Mouse (Mus musculus) lung, postnatal 0 days (tissue): ENCODE data around the gene 6430550D23Rik. TPM values are rescaled to one million over a fixed set of nuclear protein-coding genes. Genes with fewer than 3 reads are reported as not detected.
"Not testable (repeated sequence)": the region's sequence is repeated elsewhere in the genome, so short reads cannot be mapped to it uniquely, and the experiment has no call there.

Experiments used
- ATAC-seq: fragments of 200-750 bp; cut with Nextera tagmentation; 2 replicates; pipeline ENCODE4 v1.8.0; 2017; ENCODE audit warnings: moderate library complexity
- DNase-seq: peaks from one replicate; pipeline ENCODE4 v3.0.0-alpha.2; 2016; ENCODE audit warnings: low spot score
- H3K27ac ChIP-seq: fragments of 300-500 bp; sonication (generic); 2 replicates; pipeline ENCODE4 v1.5.1; 2014; ENCODE audit warnings: antibody characterized with exemption, mild to moderate bottlenecking, low read length, mixed read lengths
- H3K27me3 ChIP-seq: fragments of 300-500 bp; sonication (generic); replicated peaks from 2 replicates; pipeline ENCODE4 v1.6.1; 2014; ENCODE audit warnings: low read length, mixed read lengths; ENCODE audit not compliant: insufficient read depth
- H3K36me3 ChIP-seq: fragments of 300-500 bp; sonication (generic); 2 replicates; pipeline ENCODE4 v1.6.1; 2014; ENCODE audit warnings: low read length, mixed read lengths; ENCODE audit not compliant: insufficient read depth
- H3K4me1 ChIP-seq: fragments of 300-500 bp; sonication (generic); 2 replicates; pipeline ENCODE4 v1.6.1; 2014; ENCODE audit warnings: antibody characterized with exemption, low read depth, low read length, mixed read lengths; ENCODE audit not compliant: insufficient read depth
- H3K4me2 ChIP-seq: fragments of 300-500 bp; sonication (generic); replicated peaks from 2 replicates; pipeline ENCODE4 v1.6.1; 2014; ENCODE audit warnings: low read depth, mild to moderate bottlenecking, low read length, moderate library complexity, mixed read lengths
- H3K4me3 ChIP-seq: fragments of 300-500 bp; sonication (generic); 2 replicates; pipeline ENCODE4 v1.5.1; 2014; ENCODE audit warnings: low read depth, low read length
- H3K9ac ChIP-seq: fragments of 300-500 bp; sonication (generic); replicated peaks from 2 replicates; pipeline ENCODE4 v1.6.1; 2014; ENCODE audit warnings: low read depth, mild to moderate bottlenecking
- H3K9me3 ChIP-seq: fragments of 300-500 bp; sonication (generic); 2 replicates; pipeline ENCODE4 v1.6.1; 2016; ENCODE audit warnings: low read length, mixed read lengths
- CTCF ChIP-seq: IDR thresholded peaks from 2 replicates; pipeline ENCODE4 v1.5.1; 2016; ENCODE audit warnings: antibody characterized with exemption, mild to moderate bottlenecking
- EP300 ChIP-seq: IDR thresholded peaks from 2 replicates; pipeline ENCODE4 v1.6.1; 2016; ENCODE audit warnings: antibody characterized with exemption, mild to moderate bottlenecking, control low read depth
- WGBS: fragments of 180-500 bp; shearing (Covaris S2); extraction: QIAGEN DNeasy Blood & Tissue Kit; methylation state at CpG from one replicate; pipeline ENCODE4 v1.1.7; 2014; 5-methylcytosine and 5-hydroxymethylcytosine counted together
- polyA plus RNA-seq: library from polyadenylated mRNA; unstranded; fragments of >200 nt; fragmentation: Nextera tagmentation; extraction: Ambion mirVana; gene quantifications from 2 replicates; pipeline ENCODE4 v1.2.1, GENCODE M21; 2015

Gene 6430550D23Rik
- polyA plus RNA-seq, 1 experiment from 2014 or later = 1.1 TPM

- DNase-seq (peak; percentile 63), ATAC-seq (peak; percentile 76)
- H3K27ac ChIP-seq = no peak overlapping the region
- H3K27me3 ChIP-seq = no peaks in the 10 kb centered on the region
- no peaks in the 10 kb centered on the region for H3K36me3 ChIP-seq
- WGBS = 56% methylated on average over 40 of the region's 40 CpGs
- peaks cover 3% of the 10 kb centered on the region; the same call in 1 of the 2 replicates for H3K4me1 ChIP-seq
- H3K9ac ChIP-seq = no peak overlapping the region
- no peaks in the 10 kb centered on the region for H3K9me3 ChIP-seq
- no peak; the same call in 1 of the 2 replicates for TF ChIP-seq CTCF
- no peak for TF ChIP-seq EP300
- no peak overlapping the region for H3K4me3 ChIP-seq
- H3K4me2 ChIP-seq = peak overlapping the region; percentile 27; the same call in 1 of the 2 replicates
Measured at GRCm38 (mm10) chr2:155941697-155942442, 65.9 kb downstream of the 6430550D23Rik start.

GRCm38 (mm10) chr2:155940681-155941080 lies 67.1 kb downstream of the 6430550D23Rik start, which contains the start of gene Gm15557:
TSS of gene Gm15557 (plus strand) at chr2:155940728.
- ATAC-seq = no peak
- H3K4me3 ChIP-seq = no peak within 1 kb of the TSS
- WGBS = 89% methylated on average over 3 of the region's 3 CpGs
- TF ChIP-seq EP300 (no peak), CTCF (no peak)
- H3K27ac ChIP-seq = no peak within 1 kb of the TSS
- no peak for DNase-seq
- H3K9ac ChIP-seq = no peak within 1 kb of the TSS
- H3K36me3 ChIP-seq = no peaks in the 10 kb centered on the region
- H3K4me2 ChIP-seq = no peak within 1 kb of the TSS
- H3K9me3 ChIP-seq = no peaks in the 10 kb centered on the region
- peaks cover 3% of the 10 kb centered on the region; the same call in 1 of the 2 replicates for H3K4me1 ChIP-seq
- no peaks in the 10 kb centered on the region for H3K27me3 ChIP-seq

GRCm38 (mm10) chr2:155939897-155940529 lies 67.8 kb downstream of the 6430550D23Rik start:
- Histone ChIP-seq H3K4me3 (no peak overlapping the region), H3K9ac (no peak overlapping the region), H3K27ac (no peak overlapping the region), H3K36me3 (no peaks in the 10 kb centered on the region), H3K4me1 (peaks cover 3% of the 10 kb centered on the region; the same call in 1 of the 2 replicates), H3K9me3 (no peaks in the 10 kb centered on the region), H3K27me3 (no peaks in the 10 kb centered on the region), H3K4me2 (no peak overlapping the region)
- ATAC-seq = no peak
- TF ChIP-seq CTCF (no peak), EP300 (no peak)
- no peak for DNase-seq
- WGBS = 61% methylated on average over 7 of the region's 7 CpGs

GRCm38 (mm10) chr2:155929531-155930442 lies 78.0 kb downstream of the 6430550D23Rik start, which contains the start of gene Uqcc1:
TSS of gene Uqcc1 (minus strand) at chr2:155930310.
- Histone ChIP-seq H3K9ac (peak within 1 kb of the TSS; percentile 30), H3K9me3 (no peaks in the 10 kb centered on the region), H3K4me2 (peak within 1 kb of the TSS; percentile 71), H3K27ac (peak within 1 kb of the TSS; percentile 72), H3K36me3 (no peaks in the 10 kb centered on the region), H3K4me3 (peak within 1 kb of the TSS; percentile 60), H3K4me1 (peaks cover 9% of the 10 kb centered on the region), H3K27me3 (no peaks in the 10 kb centered on the region)
- ATAC-seq (peak; percentile 97), DNase-seq (peak; percentile 95)
- TF ChIP-seq EP300 (no peak), CTCF (no peak)
- WGBS = under 1% methylated on average over 38 of the region's 38 CpGs

- Histone ChIP-seq H3K9ac (no peak overlapping the region), H3K36me3 (no peaks in the 10 kb centered on the region), H3K4me2 (peak overlapping the region; percentile 71), H3K27ac (peak overlapping the region; percentile 72; the same call in 1 of the 2 replicates), H3K4me1 (peaks cover 9% of the 10 kb centered on the region), H3K9me3 (no peaks in the 10 kb centered on the region), H3K4me3 (peak overlapping the region; percentile 60; the same call in 1 of the 2 replicates), H3K27me3 (no peaks in the 10 kb centered on the region)
- ATAC-seq (no peak), DNase-seq (no peak)
- 66% methylated on average over 7 of the region's 7 CpGs for WGBS
- TF ChIP-seq CTCF = no peak
- TF ChIP-seq EP300 = no peak
Measured at GRCm38 (mm10) chr2:155928711-155929345, 78.9 kb downstream of the 6430550D23Rik start.

- H3K27ac ChIP-seq, H3K4me3 ChIP-seq, H3K4me1 ChIP-seq, H3K9ac ChIP-seq, H3K36me3 ChIP-seq, H3K27me3 ChIP-seq, H3K9me3 ChIP-seq, ATAC-seq, H3K4me2 ChIP-seq, DNase-seq: not testable (repeated sequence)
- 92% methylated on average over 6 of the region's 6 CpGs for WGBS
Measured at GRCm38 (mm10) chr2:155925213-155925612, 82.6 kb downstream of the 6430550D23Rik start.
